Mouse (Mus musculus) liver, adult 2 months (tissue): Measurements from ENCODE around the gene Cryzl2.

ENCODE experiments used
- CTCF ChIP-seq: fragments of 200-500 bp; IDR thresholded peaks from 2 replicates; pipeline ENCODE4 v1.5.1; 2011; ENCODE audit warnings: low read depth, low read length, control low read depth
- POLR2A ChIP-seq: fragments of 200-500 bp; IDR thresholded peaks from 2 replicates; pipeline ENCODE4 v1.6.1; 2011; ENCODE audit warnings: low read length, control low read depth; ENCODE audit not compliant: insufficient read depth; ENCODE audit errors: extremely low read depth

DNA sequence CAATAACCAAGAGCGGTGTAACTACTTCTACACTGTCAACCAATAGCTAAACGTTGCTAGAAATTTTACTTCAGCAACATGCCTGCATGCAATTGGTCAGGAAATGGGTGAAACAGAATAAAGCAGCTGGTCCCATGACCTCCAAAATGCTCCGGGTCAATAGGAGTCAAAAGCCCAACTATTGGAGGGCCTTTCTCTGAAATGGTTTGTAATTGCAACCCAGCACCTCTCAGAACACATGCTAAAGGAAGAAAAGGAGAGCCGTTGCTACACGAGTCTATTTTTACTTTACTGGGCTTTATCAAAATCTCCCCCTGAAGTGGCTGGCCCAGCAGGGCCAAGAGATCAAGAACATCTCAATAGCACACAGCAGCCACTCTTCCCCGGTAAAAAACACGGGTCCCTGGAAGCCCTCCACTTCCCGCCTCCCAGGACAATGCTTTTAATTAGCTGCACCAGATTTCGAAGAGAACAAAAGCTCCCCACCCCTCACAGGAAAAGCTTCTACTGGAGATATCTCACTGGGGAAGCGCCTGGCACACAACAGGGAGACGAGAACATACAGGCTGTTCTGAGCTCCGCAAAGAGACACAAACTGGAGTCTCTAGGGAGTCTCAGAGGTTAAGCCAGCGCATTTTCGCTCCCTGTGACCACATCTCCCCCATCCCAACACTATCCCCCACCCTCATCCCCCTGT lies 15.2 kb upstream of the Cryzl2 start:
- no peak for TF ChIP-seq CTCF
- TF ChIP-seq POLR2A: no peak
